Mouse (Mus musculus): ENCODE measurements around the gene Gm12845.
"Not testable (repeated sequence)": the region's sequence is repeated elsewhere in the genome, so short reads cannot be mapped to it uniquely, and the experiment has no call there.

Gene Gm12845

GRCm38 (mm10) chr4:117724112-117724511 is at the start of gene Gm12845:
Gene Gm12845, plus strand, starts transcription at chr4:117724412.
- no peak for DNase-seq (ENCODE audit: low read depth, low spot score)

GRCm38 (mm10) chr4:117676903-117677302 is 47.3 kb upstream of the Gm12845 start:
- DNase-seq (ENCODE audit: low read depth, low spot score) = peak; percentile 87

GRCm38 (mm10) chr4:117680963-117681362 is 43.2 kb upstream of the Gm12845 start:
- DNase-seq (ENCODE audit: low read depth, low spot score) = no peak

GRCm38 (mm10) chr4:117681931-117682461 is 42.2 kb upstream of the Gm12845 start, which contains the start of gene Dmap1:
Gene Dmap1, minus strand, starts transcription at chr4:117682273.
- peak; percentile 93 for DNase-seq (ENCODE audit: low read depth, low spot score)

GRCm38 (mm10) chr4:117682463-117682862 is 41.7 kb upstream of the Gm12845 start:
- DNase-seq (ENCODE audit: low read depth, low spot score) = no peak

GRCm38 (mm10) chr4:117683048-117683768 is 41.0 kb upstream of the Gm12845 start:
- no peak for DNase-seq (ENCODE audit: low read depth, low spot score)

GRCm38 (mm10) chr4:117686354-117686753 is 37.9 kb upstream of the Gm12845 start:
- no peak for DNase-seq (ENCODE audit: low read depth, low spot score)

GRCm38 (mm10) chr4:117705361-117705760 is 18.9 kb upstream of the Gm12845 start:
- DNase-seq (ENCODE audit: low read depth, low spot score) = peak; percentile 71

- no peak for DNase-seq (ENCODE audit: low read depth, low spot score)
Measured at GRCm38 (mm10) chr4:117708780-117709550, 15.2 kb upstream of the Gm12845 start.

GRCm38 (mm10) chr4:117712314-117712713 is 11.9 kb upstream of the Gm12845 start:
- DNase-seq (ENCODE audit: low read depth, low spot score) = no peak

- DNase-seq (ENCODE audit: low read depth, low spot score) = no peak
Measured at GRCm38 (mm10) chr4:117713303-117714098, 10.7 kb upstream of the Gm12845 start.

- no peak for DNase-seq (ENCODE audit: low read depth, low spot score)
Measured at GRCm38 (mm10) chr4:117731926-117732325, 7.7 kb downstream of the Gm12845 start.

- DNase-seq (ENCODE audit: low read depth, low spot score) = peak; percentile 48
Measured at GRCm38 (mm10) chr4:117737559-117737958, 13.3 kb downstream of the Gm12845 start.

- not testable (repeated sequence) for DNase-seq (ENCODE audit: low read depth, low spot score)
Measured at GRCm38 (mm10) chr4:117752469-117752868, 28.3 kb downstream of the Gm12845 start.

GRCm38 (mm10) chr4:117760151-117760550 is 35.9 kb downstream of the Gm12845 start:
- DNase-seq (ENCODE audit: low read depth, low spot score) = no peak

- no peak for DNase-seq (ENCODE audit: low read depth, low spot score)
Measured at GRCm38 (mm10) chr4:117765416-117765815, 41.2 kb downstream of the Gm12845 start, which contains the start of gene Klf17. Gene Klf17, minus strand, starts transcription at chr4:117765648.

GRCm38 (mm10) chr4:117770935-117771334 is 46.7 kb downstream of the Gm12845 start:
- peak; percentile 70 for DNase-seq (ENCODE audit: low read depth, low spot score)

- no peak for DNase-seq (ENCODE audit: low read depth, low spot score)
Measured at GRCm38 (mm10) chr4:117772960-117773359, 48.7 kb downstream of the Gm12845 start.
